8 mouse cellular contexts compared by ENCODE assay signal in genomic region chr11:51539759-51540282, GRCm38 (mm10). TPM values are rescaled to one million over a fixed set of nuclear protein-coding genes. Genes with fewer than 3 reads are reported as not detected.
DNase-seq lines count a peak whose midpoint lies in the region; ATAC-seq and TF ChIP-seq lines count a peak whose summit lies in the region.

No protein-coding gene starts in this region.

- 12% methylated on average over 10 of the region's 10 CpGs for WGBS in forebrain, embryonic 11.5 days
- WGBS in heart, embryonic 16.5 days: 9% methylated on average over 10 of the region's 10 CpGs
- WGBS in liver, embryonic 13.5 days (ENCODE audit: insufficient replicate concordance): 7% methylated on average over 10 of the region's 10 CpGs
- WGBS in neural tube, embryonic 12.5 days: 12% methylated on average over 10 of the region's 10 CpGs
- whole genome bisulfite sequencing in stomach, postnatal 0 days: 7% methylated on average over 10 of the region's 10 CpGs

- H3K27me3 ChIP-seq in CH12.LX (replicated peaks): peaks cover 44% of the 10 kb centered on the region
- H3K27me3 ChIP-seq in forebrain, embryonic 11.5 days (ENCODE audit: control insufficient read depth, insufficient read depth, low read length): no peaks in the 10 kb centered on the region
- H3K27me3 ChIP-seq in heart, embryonic 16.5 days (ENCODE audit: control insufficient read depth, insufficient read depth, low read length): 0 out of 2 replicates have a peak, but pooled peaks cover 2% of the 10 kb centered on the region
- H3K27me3 ChIP-seq in liver, embryonic 13.5 days: no peaks in the 10 kb centered on the region
- H3K27me3 ChIP-seq in neural tube, embryonic 12.5 days (replicated peaks): no peaks in the 10 kb centered on the region
- H3K27me3 ChIP-seq in stomach, postnatal 0 days (ENCODE audit: control insufficient read depth, insufficient read depth, low read length): no peaks in the 10 kb centered on the region

- H3K4me3 ChIP-seq in CH12.LX (replicated peaks in 1 of 3; ENCODE audit: low read depth in 2 of 3, low read length in 2 of 3, poor library complexity in 1 of 3): no peak overlapping the region
- no peak overlapping the region for H3K4me3 ChIP-seq in forebrain, embryonic 11.5 days (ENCODE audit: low read depth, low read length)
- H3K4me3 ChIP-seq in heart, embryonic 16.5 days (ENCODE audit: low read length): no peak overlapping the region
- no peak overlapping the region for H3K4me3 ChIP-seq in liver, embryonic 13.5 days (replicated peaks)
- H3K4me3 ChIP-seq in neural tube, embryonic 12.5 days: no peak overlapping the region
- H3K4me3 ChIP-seq in stomach, postnatal 0 days (ENCODE audit: low read depth, low read length): no peak overlapping the region

- in situ Hi-C loops in CH12.LX (cut with MboI; ENCODE audit: low pct_ligation_motif_present, low pct_unique_long_range_greater_than_20kb, low sequenced_read_pairs): loop anchor here (5.0 to 25.0 kb wide), 2 partner anchors 42 to 603 kb away; partner anchors contain the start of genes 4933414I15Rik, Phykpl and Zfp354b

- peak; percentile 100 for DNase-seq in CH12.LX (ENCODE audit: extremely low read depth)
- DNase-seq in c-Kit-positive CD71-positive TER-119-negative erythroid progenitor cells, embryonic 14.5 days (ENCODE audit: low read depth): peak; percentile 93
- peak; percentile 98 for DNase-seq in forebrain, embryonic 11.5 days (ENCODE audit: low spot score)
- peak; percentile 96 to 100 for DNase-seq in kidney, postnatal 25 days
- peak; percentile 84 for DNase-seq in liver, embryonic 13.5 days
- DNase-seq in stomach, postnatal 0 days (ENCODE audit: low spot score): peak; percentile 95

- no peaks in the 10 kb centered on the region for H3K79me2 ChIP-seq in CH12.LX (replicated peaks; ENCODE audit: control insufficient read depth, extremely low read depth, insufficient read depth, poor library complexity, severe bottlenecking)

- TF ChIP-seq EP300 in CH12.LX (IDR thresholded peaks at IDR 0.05; ENCODE audit: low read length): no peak
- no peak for TF ChIP-seq EP300 in stomach, postnatal 0 days (optimal IDR thresholded peaks at IDR 0.05)

- H3K9ac ChIP-seq in CH12.LX (ENCODE audit: insufficient read depth, low read depth): no peak overlapping the region
- H3K9ac ChIP-seq in forebrain, embryonic 11.5 days (ENCODE audit: low read length): no peak overlapping the region
- H3K9ac ChIP-seq in heart, embryonic 16.5 days (ENCODE audit: low read length): no peak overlapping the region
- no peak overlapping the region for H3K9ac ChIP-seq in liver, embryonic 13.5 days
- no peak overlapping the region for H3K9ac ChIP-seq in neural tube, embryonic 12.5 days
- no peak overlapping the region for H3K9ac ChIP-seq in stomach, postnatal 0 days (ENCODE audit: low read length)

- peaks cover 4 to 6% of the 10 kb centered on the region in 2 experiments; a peak in 2 of 4 replicates for H3K4me1 ChIP-seq in CH12.LX (ENCODE audit: control insufficient read depth in 1 of 2, insufficient read depth in 2 of 2)
- H3K4me1 ChIP-seq in forebrain, embryonic 11.5 days (replicated peaks; ENCODE audit: control insufficient read depth, insufficient read depth, low read length): peaks cover 9% of the 10 kb centered on the region
- H3K4me1 ChIP-seq in heart, embryonic 16.5 days (ENCODE audit: control insufficient read depth, insufficient read depth, low read length): no peaks in the 10 kb centered on the region
- peaks cover 26% of the 10 kb centered on the region for H3K4me1 ChIP-seq in liver, embryonic 13.5 days (replicated peaks)
- H3K4me1 ChIP-seq in neural tube, embryonic 12.5 days: peaks cover 10% of the 10 kb centered on the region
- H3K4me1 ChIP-seq in stomach, postnatal 0 days (replicated peaks; ENCODE audit: control insufficient read depth, insufficient read depth): no peaks in the 10 kb centered on the region

- no peak overlapping the region for H3K4me2 ChIP-seq in CH12.LX (ENCODE audit: insufficient read depth, low read depth, poor library complexity, severe bottlenecking)
- no peak overlapping the region for H3K4me2 ChIP-seq in forebrain, embryonic 11.5 days (ENCODE audit: low read depth, low read length, severe bottlenecking)
- H3K4me2 ChIP-seq in heart, embryonic 16.5 days (ENCODE audit: low read depth, low read length): no peak overlapping the region
- H3K4me2 ChIP-seq in liver, embryonic 13.5 days: no peak overlapping the region
- H3K4me2 ChIP-seq in neural tube, embryonic 12.5 days (replicated peaks): no peak overlapping the region
- H3K4me2 ChIP-seq in stomach, postnatal 0 days (replicated peaks; ENCODE audit: low read depth): no peak overlapping the region

- peak; percentile 86 for TF ChIP-seq RAD21 in CH12.LX (IDR thresholded peaks at IDR 0.05; ENCODE audit: low read depth, low read length)

- TF ChIP-seq POLR2A in CH12.LX (IDR thresholded peaks at IDR 0.05; ENCODE audit: low read depth, low read length): 0 out of 2 replicates have a peak, but pooled peaks have one; percentile 25

- H3K9me3 ChIP-seq in CH12.LX (replicated peaks; ENCODE audit: low read length): no peaks in the 10 kb centered on the region
- H3K9me3 ChIP-seq in forebrain, embryonic 11.5 days (ENCODE audit: control insufficient read depth, low read length): no peaks in the 10 kb centered on the region
- no peaks in the 10 kb centered on the region for H3K9me3 ChIP-seq in heart, embryonic 16.5 days (replicated peaks; ENCODE audit: control insufficient read depth, low read length)
- no peaks in the 10 kb centered on the region for H3K9me3 ChIP-seq in liver, embryonic 13.5 days (replicated peaks)
- no peaks in the 10 kb centered on the region for H3K9me3 ChIP-seq in neural tube, embryonic 12.5 days
- H3K9me3 ChIP-seq in stomach, postnatal 0 days (ENCODE audit: control insufficient read depth, low read length): no peaks in the 10 kb centered on the region

- peak; percentile 84 for ATAC-seq in forebrain, embryonic 11.5 days (replicated peaks; ENCODE audit: low FRiP score)
- peak; percentile 84 for ATAC-seq in heart, embryonic 16.5 days (replicated peaks; ENCODE audit: extremely low read depth, insufficient read depth, low FRiP score)
- ATAC-seq in liver, embryonic 13.5 days (ENCODE audit: low read depth): peak; percentile 84
- peak; percentile 86 for ATAC-seq in neural tube, embryonic 12.5 days (ENCODE audit: low FRiP score, low read depth)
- peak; percentile 92 for ATAC-seq in stomach, postnatal 0 days (ENCODE audit: low FRiP score, low TSS enrichment)

- peak; percentile 93 to 97 for TF ChIP-seq CTCF in CH12.LX (conservative IDR thresholded peaks at IDR 0.05 in 1 of 2, IDR thresholded peaks at IDR 0.05 in 1 of 2; ENCODE audit: low read depth in 2 of 2, low read length in 2 of 2)
- peak; percentile 99 for TF ChIP-seq CTCF in stomach, postnatal 0 days (IDR thresholded peaks at IDR 0.05; ENCODE audit: low read depth)

- dilution Hi-C loops in CH12.LX (cut with MboI; ENCODE audit: extremely low pct_ligation_motif_present, extremely low pct_unique_long_range_greater_than_20kb, low sequenced_read_pairs): no loop called here

- H3K36me3 ChIP-seq in CH12.LX (replicated peaks in 1 of 2; ENCODE audit: control insufficient read depth in 1 of 2, insufficient read depth in 1 of 2, low read length in 1 of 2): no peaks in the 10 kb centered on the region
- H3K36me3 ChIP-seq in forebrain, embryonic 11.5 days (ENCODE audit: control insufficient read depth, insufficient read depth, low read length): no peaks in the 10 kb centered on the region
- no peaks in the 10 kb centered on the region for H3K36me3 ChIP-seq in heart, embryonic 16.5 days (ENCODE audit: control insufficient read depth, insufficient read depth)
- H3K36me3 ChIP-seq in liver, embryonic 13.5 days: no peaks in the 10 kb centered on the region
- H3K36me3 ChIP-seq in neural tube, embryonic 12.5 days: no peaks in the 10 kb centered on the region
- H3K36me3 ChIP-seq in stomach, postnatal 0 days (ENCODE audit: control insufficient read depth, insufficient read depth, low read length): no peaks in the 10 kb centered on the region

- H3K27ac ChIP-seq in CH12.LX (ENCODE audit: insufficient read depth, low read depth): no peak overlapping the region
- H3K27ac ChIP-seq in forebrain, embryonic 11.5 days (ENCODE audit: low read depth, low read length): no peak overlapping the region
- H3K27ac ChIP-seq in heart, embryonic 16.5 days (ENCODE audit: low read length): no peak overlapping the region
- H3K27ac ChIP-seq in liver, embryonic 13.5 days: no peak overlapping the region
- H3K27ac ChIP-seq in neural tube, embryonic 12.5 days: no peak overlapping the region
- no peak overlapping the region for H3K27ac ChIP-seq in stomach, postnatal 0 days (replicated peaks)

TF ChIP-seq in CH12.LX, 34 proteins besides CTCF, POLR2A, EP300 and RAD21 (continues in another document):
- TF ChIP-seq NELFE (IDR thresholded peaks at IDR 0.05; ENCODE audit: low read depth, low read length) (peak; percentile 73; the same call in 1 of the 2 replicates), ZKSCAN1 (IDR thresholded peaks at IDR 0.05; ENCODE audit: borderline replicate concordance, low read depth, low read length) (no peak), UBTF (IDR thresholded peaks at IDR 0.05; ENCODE audit: low read depth, low read length) (no peak), MEF2A (IDR thresholded peaks at IDR 0.05; ENCODE audit: borderline replicate concordance, low read depth, low read length) (peak; percentile 57; the same call in 1 of the 2 replicates), TBP (conservative IDR thresholded peaks at IDR 0.05; ENCODE audit: low read depth, low read length) (0 out of 2 replicates have a peak, but pooled peaks have one; percentile 38), KAT2A (IDR thresholded peaks at IDR 0.05; ENCODE audit: insufficient replicate concordance, low read length) (no peak), ZC3H11A (IDR thresholded peaks at IDR 0.05; ENCODE audit: low read depth, low read length) (peak; percentile 61), CHD2 (IDR thresholded peaks at IDR 0.05; ENCODE audit: low read length) (no peak), ETS1 (conservative IDR thresholded peaks at IDR 0.05; ENCODE audit: low read depth, low read length) (no peak), ZMIZ1 (IDR thresholded peaks at IDR 0.05; ENCODE audit: low read depth, low read length) (no peak), MAX (IDR thresholded peaks at IDR 0.05; ENCODE audit: low read length) (no peak), IRF4 (IDR thresholded peaks at IDR 0.05; ENCODE audit: low read depth, low read length) (peak; percentile 46; the same call in 1 of the 2 replicates)

RNA-seq across cellular contexts. Expression of gene Phykpl, which starts 44.7 kb away (rescaled TPM):
- 30.9 and 40.5 TPM in 2 replicates for total RNA-seq in CH12.LX (2012; rRNA removed)
- 19.4 and 25.2 TPM in 2 replicates for total RNA-seq in CH12.LX (2014; rRNA removed)
- 39.6 and 44.0 TPM in 2 replicates for polyA plus RNA-seq in CH12.LX (2012; ENCODE audit: insufficient read length, low read depth)
- polyA plus RNA-seq in forebrain, embryonic 11.5 days (2014; fragmentation: Nextera tagmentation; extraction: Ambion mirVana): 14.9 and 16.7 TPM in 2 replicates
- 15.0 TPM in 2 replicates for polyA plus RNA-seq in heart, embryonic 16.5 days (2015; fragmentation: Nextera tagmentation; extraction: Ambion mirVana)
- polyA plus RNA-seq in liver, embryonic 13.5 days (2015; fragmentation: Nextera tagmentation; extraction: Ambion mirVana): 14.4 and 15.0 TPM in 2 replicates
- 14.4 and 16.1 TPM in 2 replicates for polyA plus RNA-seq in neural tube, embryonic 12.5 days (2016; fragmentation: Nextera tagmentation; extraction: Ambion mirVana)
- polyA plus RNA-seq in stomach, postnatal 0 days (2015; fragmentation: Nextera tagmentation; extraction: Ambion mirVana): 13.3 and 14.0 TPM in 2 replicates
